Mouse (Mus musculus): ENCODE measurements at regions not wholly inside any gene's neighbourhood (a gene's known extent, or its start where the extent isn't known, plus 50 kb on each side); places are given as distances from the start of the nearest gene placed in this dataset.

GRCm38 (mm10) chr16:30663055-30663454 is 63.5 kb downstream of the Fam43a start:
- no peak for TF ChIP-seq CTCF (IDR thresholded peaks at IDR 0.05; ENCODE audit: low read depth)
- 74% methylated on average over 8 of the region's 8 CpGs for WGBS
- DNase-seq (ENCODE audit: low spot score) (no peak), ATAC-seq (no peak)
- H3K27ac ChIP-seq, result no peak overlapping the region
- H3K36me3 ChIP-seq (ENCODE audit: insufficient read depth, low read length), result no peaks in the 10 kb centered on the region
- no peak overlapping the region for H3K4me3 ChIP-seq (ENCODE audit: low read length)
- H3K9ac ChIP-seq (replicated peaks; ENCODE audit: low read length), result no peak overlapping the region
- H3K27me3 ChIP-seq (ENCODE audit: insufficient read depth, low read length), result no peaks in the 10 kb centered on the region
- no peaks in the 10 kb centered on the region for H3K4me1 ChIP-seq (ENCODE audit: insufficient read depth, low read length)
- H3K4me2 ChIP-seq (ENCODE audit: low read depth, low read length), result no peak overlapping the region
- H3K9me3 ChIP-seq (ENCODE audit: low read length), result no peaks in the 10 kb centered on the region

- Histone ChIP-seq H3K4me2 (ENCODE audit: low read depth, low read length) (no peak overlapping the region), H3K4me1 (ENCODE audit: insufficient read depth, low read length) (no peaks in the 10 kb centered on the region), H3K36me3 (ENCODE audit: insufficient read depth, low read length) (no peaks in the 10 kb centered on the region), H3K27ac (no peak overlapping the region), H3K9ac (replicated peaks; ENCODE audit: low read length) (no peak overlapping the region), H3K27me3 (ENCODE audit: insufficient read depth, low read length) (no peaks in the 10 kb centered on the region), H3K4me3 (ENCODE audit: low read length) (no peak overlapping the region), H3K9me3 (ENCODE audit: low read length) (no peaks in the 10 kb centered on the region)
- TF ChIP-seq CTCF (IDR thresholded peaks at IDR 0.05; ENCODE audit: low read depth), result no peak
- 75% methylated on average over 3 of the region's 3 CpGs for WGBS
- no peak for ATAC-seq
- DNase-seq (ENCODE audit: low spot score), result no peak
These were observed 64.4 kb downstream of the Fam43a start for GRCm38 (mm10) chr16:30663971-30664370.

- TF ChIP-seq CTCF (IDR thresholded peaks at IDR 0.05; ENCODE audit: low read depth), result no peak
- 49% methylated on average over 4 of the region's 4 CpGs for WGBS
- H3K36me3 ChIP-seq (ENCODE audit: insufficient read depth, low read length), result no peaks in the 10 kb centered on the region
- H3K27me3 ChIP-seq (ENCODE audit: insufficient read depth, low read length), result no peaks in the 10 kb centered on the region
- peak; percentile 30 for DNase-seq (ENCODE audit: low spot score)
- no peak overlapping the region for H3K27ac ChIP-seq
- ATAC-seq, result no peak
- H3K4me1 ChIP-seq (ENCODE audit: insufficient read depth, low read length), result no peaks in the 10 kb centered on the region
- no peaks in the 10 kb centered on the region for H3K9me3 ChIP-seq (ENCODE audit: low read length)
- H3K9ac ChIP-seq (replicated peaks; ENCODE audit: low read length), result no peak overlapping the region
- H3K4me3 ChIP-seq (ENCODE audit: low read length), result no peak overlapping the region
- H3K4me2 ChIP-seq (ENCODE audit: low read depth, low read length), result no peak overlapping the region
These were observed 64.9 kb downstream of the Fam43a start for GRCm38 (mm10) chr16:30664433-30664832.

- Histone ChIP-seq H3K9me3 (ENCODE audit: low read length) (no peaks in the 10 kb centered on the region), H3K4me3 (ENCODE audit: low read length) (no peak overlapping the region), H3K36me3 (ENCODE audit: insufficient read depth, low read length) (no peaks in the 10 kb centered on the region), H3K9ac (replicated peaks; ENCODE audit: low read length) (no peak overlapping the region), H3K27ac (no peak overlapping the region), H3K4me2 (ENCODE audit: low read depth, low read length) (no peak overlapping the region), H3K4me1 (ENCODE audit: insufficient read depth, low read length) (no peaks in the 10 kb centered on the region), H3K27me3 (ENCODE audit: insufficient read depth, low read length) (no peaks in the 10 kb centered on the region)
- WGBS, result 47% methylated on average over 2 of the region's 2 CpGs
- DNase-seq (ENCODE audit: low spot score), result peak; percentile 38
- ATAC-seq, result no peak
- no peak for TF ChIP-seq CTCF (IDR thresholded peaks at IDR 0.05; ENCODE audit: low read depth)
These were observed 66.4 kb downstream of the Fam43a start for GRCm38 (mm10) chr16:30665881-30666280.

GRCm38 (mm10) chr16:30669883-30670282 is 70.4 kb downstream of the Fam43a start:
- WGBS, result 74% methylated on average over 8 of the region's 8 CpGs
- Histone ChIP-seq H3K27ac (no peak overlapping the region), H3K4me1 (ENCODE audit: insufficient read depth, low read length) (peaks cover 4% of the 10 kb centered on the region; the same call in 1 of the 2 replicates), H3K27me3 (ENCODE audit: insufficient read depth, low read length) (no peaks in the 10 kb centered on the region), H3K4me3 (ENCODE audit: low read length) (no peak overlapping the region), H3K36me3 (ENCODE audit: insufficient read depth, low read length) (no peaks in the 10 kb centered on the region), H3K9ac (replicated peaks; ENCODE audit: low read length) (no peak overlapping the region), H3K9me3 (ENCODE audit: low read length) (no peaks in the 10 kb centered on the region), H3K4me2 (ENCODE audit: low read depth, low read length) (no peak overlapping the region)
- DNase-seq (ENCODE audit: low spot score), result no peak
- TF ChIP-seq CTCF (IDR thresholded peaks at IDR 0.05; ENCODE audit: low read depth), result no peak
- no peak for ATAC-seq

GRCm38 (mm10) chr16:30671584-30671983 is 72.1 kb downstream of the Fam43a start:
- no peak for TF ChIP-seq CTCF (IDR thresholded peaks at IDR 0.05; ENCODE audit: low read depth)
- DNase-seq (ENCODE audit: low spot score) (no peak), ATAC-seq (no peak)
- Histone ChIP-seq H3K4me2 (ENCODE audit: low read depth, low read length) (no peak overlapping the region), H3K9ac (replicated peaks; ENCODE audit: low read length) (no peak overlapping the region), H3K27ac (0 out of 2 replicates have a peak overlapping the region, but pooled peaks have one; percentile 20), H3K36me3 (ENCODE audit: insufficient read depth, low read length) (no peaks in the 10 kb centered on the region), H3K4me1 (ENCODE audit: insufficient read depth, low read length) (peaks cover 4% of the 10 kb centered on the region; the same call in 1 of the 2 replicates), H3K9me3 (ENCODE audit: low read length) (no peaks in the 10 kb centered on the region), H3K4me3 (ENCODE audit: low read length) (no peak overlapping the region), H3K27me3 (ENCODE audit: insufficient read depth, low read length) (no peaks in the 10 kb centered on the region)
- WGBS, result 53% methylated on average over 10 of the region's 10 CpGs

- Histone ChIP-seq H3K9ac (replicated peaks; ENCODE audit: low read length) (no peak overlapping the region), H3K4me2 (ENCODE audit: low read depth, low read length) (no peak overlapping the region), H3K27ac (no peak overlapping the region), H3K4me3 (ENCODE audit: low read length) (no peak overlapping the region), H3K4me1 (ENCODE audit: insufficient read depth, low read length) (peaks cover 4% of the 10 kb centered on the region; the same call in 1 of the 2 replicates), H3K27me3 (ENCODE audit: insufficient read depth, low read length) (no peaks in the 10 kb centered on the region), H3K36me3 (ENCODE audit: insufficient read depth, low read length) (no peaks in the 10 kb centered on the region), H3K9me3 (ENCODE audit: low read length) (no peaks in the 10 kb centered on the region)
- ATAC-seq (no peak), DNase-seq (ENCODE audit: low spot score) (no peak)
- 70% methylated on average over 15 of the region's 15 CpGs for WGBS
- TF ChIP-seq CTCF (IDR thresholded peaks at IDR 0.05; ENCODE audit: low read depth), result no peak
These were observed 73.4 kb downstream of the Fam43a start for GRCm38 (mm10) chr16:30672776-30673550.

All from hindbrain, postnatal 0 days (tissue).